Mouse (Mus musculus) right cerebral cortex, adult 2 months (tissue): ENCODE measurements around the gene Sult2a8.
"Not testable (repeated sequence)": the region's sequence is repeated elsewhere in the genome, so short reads cannot be mapped to it uniquely, and the experiment has no call there.

Experiments
- DNase-seq, 2 experiments: peaks; one replicate each; pipeline ENCODE4 v3.0.0; 2021 to 2022; ENCODE audit warnings: low spot score in 2 of 2

Gene Sult2a8

DNA sequence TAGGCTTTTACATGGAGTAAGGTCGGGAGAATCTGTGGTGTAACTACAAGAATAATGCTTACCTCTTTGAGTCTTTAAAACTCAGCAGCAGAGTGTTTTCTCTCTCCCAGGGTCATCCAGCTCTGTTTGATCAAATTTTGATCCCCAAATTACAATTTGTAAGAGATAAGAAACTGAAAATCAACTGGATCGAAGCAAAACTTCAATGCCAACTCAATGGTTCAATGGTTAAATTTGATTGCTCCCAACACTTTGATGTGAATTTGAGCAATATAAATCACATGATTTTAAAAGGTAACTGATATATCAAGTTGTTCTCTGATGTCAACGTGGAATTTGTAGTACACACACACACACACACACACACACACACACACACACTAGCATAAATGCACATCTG lies at the start of gene Sult2a8:
Sult2a8 (minus strand) TSS at position 236 of the 400 bp plus-strand sequence.
- no peak for DNase-seq

DNA sequence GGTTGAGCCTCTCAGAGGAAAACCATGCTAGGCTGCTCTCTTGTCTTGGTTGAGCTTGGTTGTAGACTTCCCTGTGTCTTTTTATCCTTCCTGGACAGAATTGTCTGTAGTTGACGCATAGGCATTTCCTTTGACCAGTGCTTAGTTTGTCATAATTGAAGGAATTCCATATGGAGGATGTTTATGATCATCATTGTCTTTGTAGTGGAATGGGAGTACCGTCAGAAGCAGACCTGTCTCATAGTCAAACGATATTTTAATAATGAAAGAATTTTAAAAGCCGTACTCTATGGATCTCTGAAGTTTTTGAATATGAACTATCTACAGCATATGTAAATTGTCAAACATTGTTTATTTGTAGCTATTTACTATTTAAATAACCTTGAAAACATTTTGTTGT lies 47.6 kb upstream of the Sult2a8 start, which contains the start of gene Sult2a7:
Sult2a7 (minus strand) TSS at position 101 of the 400 bp plus-strand sequence.
- DNase-seq = no peak

DNA sequence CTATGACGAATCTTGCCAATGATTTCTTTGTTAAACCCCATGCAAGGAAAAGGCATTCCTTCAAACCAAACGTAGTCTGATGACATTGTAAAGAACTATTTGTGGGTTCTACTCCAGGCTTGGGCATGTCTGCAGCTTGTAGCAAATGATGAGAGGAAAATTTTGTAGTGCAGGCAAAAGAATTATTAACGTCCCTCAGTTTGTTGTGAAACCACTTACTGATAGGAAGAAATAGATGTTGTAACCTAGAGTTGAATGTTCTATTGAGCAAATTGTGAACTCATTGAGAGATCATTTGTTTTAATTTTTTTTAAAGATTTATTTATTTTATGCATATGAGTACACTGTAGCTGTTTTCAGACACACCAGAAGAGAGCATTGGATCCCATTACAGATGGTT lies 46.3 kb upstream of the Sult2a8 start:
- DNase-seq = no peak

DNA sequence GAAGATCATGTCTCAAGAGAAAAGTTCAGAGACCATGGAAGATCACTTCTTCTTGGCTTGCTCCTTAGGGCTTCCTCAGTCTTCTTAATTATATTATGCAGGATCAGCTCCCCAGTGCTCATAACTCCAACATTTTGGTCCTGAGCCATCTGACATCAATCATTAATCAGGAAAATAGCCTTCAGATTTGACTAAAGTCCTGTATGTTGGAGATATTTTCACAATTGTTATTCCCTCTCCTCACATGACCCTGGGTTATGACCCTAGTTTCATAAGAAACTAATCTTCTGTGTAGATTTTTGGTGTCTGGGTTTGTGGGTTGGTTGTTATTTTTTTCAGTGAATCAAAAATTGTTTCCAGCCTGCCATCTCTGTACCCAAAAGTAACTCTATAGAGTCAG lies 7.0 kb downstream of the Sult2a8 start:
- no peak for DNase-seq

DNA sequence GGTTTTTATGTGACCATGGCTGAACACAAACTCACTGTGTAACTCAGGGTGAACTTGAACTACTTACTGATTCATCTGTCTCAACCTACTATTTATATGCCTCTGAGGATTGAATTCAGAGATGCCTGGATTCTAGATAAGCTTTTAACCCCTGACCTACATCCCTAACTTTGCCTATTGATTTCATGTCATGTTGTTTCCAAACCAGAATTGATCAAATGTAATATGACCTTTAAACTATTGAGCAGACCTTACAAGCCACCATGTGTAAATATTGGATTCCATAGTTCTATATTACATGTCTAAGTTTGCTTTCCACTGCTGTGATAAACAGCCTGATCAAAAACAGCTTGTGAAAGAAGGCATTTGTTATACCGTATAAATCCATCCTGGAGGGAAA lies 8.1 kb downstream of the Sult2a8 start:
- DNase-seq = no peak

DNA sequence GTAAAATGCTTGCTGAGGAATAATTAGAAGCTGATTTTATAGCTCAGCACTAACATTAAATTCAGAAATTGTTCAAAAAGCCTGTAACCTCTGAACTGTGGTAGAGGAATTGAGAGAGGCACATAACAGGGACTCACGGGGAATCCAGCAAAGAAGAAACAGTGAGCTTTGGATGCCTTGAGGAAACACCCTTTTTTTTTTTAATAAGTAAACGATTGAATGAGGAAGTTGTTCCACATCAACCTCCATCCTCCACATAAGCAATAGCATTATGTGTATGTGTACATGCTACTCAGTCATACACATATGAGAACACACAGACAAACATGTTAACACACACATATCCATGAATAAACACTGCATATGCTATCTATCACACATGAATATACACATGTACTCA lies 8.5 kb downstream of the Sult2a8 start:
- DNase-seq = no peak

DNA sequence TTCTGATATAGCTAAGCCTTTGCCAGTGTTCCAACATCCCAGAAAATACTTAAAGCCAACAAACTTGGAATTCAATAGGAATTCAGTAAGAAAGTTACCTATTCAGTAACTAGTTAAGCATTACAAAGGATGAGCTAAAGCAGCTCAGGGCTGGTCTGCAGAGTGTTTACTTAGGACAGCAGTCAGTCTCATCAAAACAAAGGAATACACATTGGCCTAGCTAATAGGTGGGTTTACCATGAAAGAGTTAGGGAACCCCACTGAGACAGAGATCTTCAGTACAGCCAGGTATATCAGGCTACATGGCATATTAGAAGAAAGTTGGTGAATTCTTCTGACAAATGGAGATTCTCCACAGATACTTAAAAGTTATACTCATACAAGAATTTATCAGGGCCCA lies 47.2 kb downstream of the Sult2a8 start:
- not testable (repeated sequence) for DNase-seq

DNA sequence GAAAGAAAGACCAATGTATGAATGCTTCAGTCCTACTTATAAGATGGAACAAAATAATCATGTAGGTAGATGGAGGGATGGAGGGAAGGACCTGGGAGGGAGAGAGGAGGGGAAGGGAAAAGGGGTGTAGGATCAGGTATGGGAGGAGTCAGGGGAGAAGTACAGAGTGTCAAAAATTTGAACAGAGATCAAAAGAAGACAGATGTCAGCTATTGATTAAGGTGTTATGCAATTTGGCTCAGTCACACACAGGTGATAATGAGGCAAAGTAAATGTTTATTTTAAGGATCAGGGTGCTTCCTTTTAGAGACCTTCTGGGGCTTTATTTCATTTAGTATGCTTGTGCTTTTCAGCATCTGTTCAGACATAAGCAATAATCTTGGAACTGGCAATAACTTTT lies 50.1 kb downstream of the Sult2a8 start:
- DNase-seq = no peak
